13 mouse cellular contexts compared by ENCODE assay signal in genomic region chr9:52244081-52244480, GRCm38 (mm10).
A peak's percentile ranks its signal among the peaks of the same experiment; 100 is the strongest.
DNase-seq lines count a peak whose midpoint lies in the region; ATAC-seq and TF ChIP-seq lines count a peak whose summit lies in the region.
"Had no signal": no experiment of that assay in that cellular context is flagged by ENCODE, and none has a peak within 500 bp of the region (broad histone marks: within the 10 kb centered on the region; RNA-seq: fewer than 3 reads in every experiment).

No protein-coding gene starts in this region.

- 30% methylated on average over 12 of the region's 12 CpGs for WGBS in heart, embryonic 15.5 days

- peaks cover 11% of the 10 kb centered on the region for H3K4me1 ChIP-seq in heart, embryonic 15.5 days (replicated peaks)
- H3K4me1 ChIP-seq in G1E (ENCODE audit: insufficient read depth, low read depth, low read length), result peaks cover 16% of the 10 kb centered on the region
- H3K4me1 ChIP-seq: limb, embryonic 10.5 days had no signal

- DNase-seq in heart, postnatal 14 days, result no peak
- DNase-seq in G1E (ENCODE audit: low spot score), result no peak
- peak; percentile 82 for DNase-seq in brain, adult 2 months (ENCODE audit: low read depth, low spot score)
- no peak for DNase-seq in ovary, postnatal 36 days (ENCODE audit: low spot score)
- DNase-seq in yolk sac, embryonic 10.5 days (ENCODE audit: low spot score), result no peak
- DNase-seq in thymus, postnatal 0 days (ENCODE audit: low spot score), result no peak
- DNase-seq: gastrocnemius, postnatal 10 days; kidney, postnatal 10 days had no signal

- ATAC-seq in heart, embryonic 15.5 days (replicated peaks; ENCODE audit: insufficient number of reproducible peaks, insufficient read depth, low FRiP score, low read depth), result no peak
- ATAC-seq in G1E (ENCODE audit: extremely low read depth, insufficient number of reproducible peaks, low FRiP score, poor library complexity, severe bottlenecking), result peak; percentile 22; the same call in 1 of the 2 replicates
- ATAC-seq in megakaryocyte progenitor cell, adult 5-6 weeks (replicated peaks; ENCODE audit: poor library complexity), result peak; percentile 68
- ATAC-seq: activated CD4-positive, CD25-positive, alpha-beta regulatory T cell, adult 4 months had no signal

- no peaks in the 10 kb centered on the region for H3K36me3 ChIP-seq in heart, embryonic 15.5 days
- no peaks in the 10 kb centered on the region for H3K36me3 ChIP-seq in G1E (replicated peaks)
- H3K36me3 ChIP-seq: limb, embryonic 10.5 days had no signal

- H3K27ac ChIP-seq in heart, embryonic 15.5 days, result no peak overlapping the region
- H3K27ac ChIP-seq: limb, embryonic 10.5 days; macrophage had no signal

- intact Hi-C loops in heart, postnatal 14 days (cut with DNase I), result no loop called here

- no peak overlapping the region for H3K9ac ChIP-seq in heart, embryonic 15.5 days

- no peaks in the 10 kb centered on the region for H3K9me3 ChIP-seq in heart, embryonic 15.5 days (replicated peaks)
- no peaks in the 10 kb centered on the region for H3K9me3 ChIP-seq in G1E (replicated peaks)
- H3K9me3 ChIP-seq: limb, embryonic 10.5 days had no signal

- no peaks in the 10 kb centered on the region for H3K27me3 ChIP-seq in heart, embryonic 15.5 days
- H3K27me3 ChIP-seq in G1E (ENCODE audit: insufficient read depth, low read length), result peaks cover 51% of the 10 kb centered on the region

- H3K4me3 ChIP-seq in heart, embryonic 15.5 days, result no peak overlapping the region
- H3K4me3 ChIP-seq in G1E (ENCODE audit: low read depth, low read length), result no peak overlapping the region
- H3K4me3 ChIP-seq: limb, embryonic 10.5 days had no signal

- TF ChIP-seq CTCF in G1E (IDR thresholded peaks at IDR 0.05; ENCODE audit: low read depth, low read length), result no peak

- H3K4me2 ChIP-seq in heart, embryonic 15.5 days, result 0 out of 2 replicates have a peak overlapping the region, but pooled peaks have one; percentile 8
